Mouse (Mus musculus) lung, adult 18-20 months (tissue): ENCODE data around the gene Mthfr.

Experiments used
- DNase-seq, 2 experiments: peaks; one replicate each; pipeline ENCODE4 v3.0.0; 2022; ENCODE audit warnings: mixed read lengths in 2 of 2

The Mthfr gene

DNA sequence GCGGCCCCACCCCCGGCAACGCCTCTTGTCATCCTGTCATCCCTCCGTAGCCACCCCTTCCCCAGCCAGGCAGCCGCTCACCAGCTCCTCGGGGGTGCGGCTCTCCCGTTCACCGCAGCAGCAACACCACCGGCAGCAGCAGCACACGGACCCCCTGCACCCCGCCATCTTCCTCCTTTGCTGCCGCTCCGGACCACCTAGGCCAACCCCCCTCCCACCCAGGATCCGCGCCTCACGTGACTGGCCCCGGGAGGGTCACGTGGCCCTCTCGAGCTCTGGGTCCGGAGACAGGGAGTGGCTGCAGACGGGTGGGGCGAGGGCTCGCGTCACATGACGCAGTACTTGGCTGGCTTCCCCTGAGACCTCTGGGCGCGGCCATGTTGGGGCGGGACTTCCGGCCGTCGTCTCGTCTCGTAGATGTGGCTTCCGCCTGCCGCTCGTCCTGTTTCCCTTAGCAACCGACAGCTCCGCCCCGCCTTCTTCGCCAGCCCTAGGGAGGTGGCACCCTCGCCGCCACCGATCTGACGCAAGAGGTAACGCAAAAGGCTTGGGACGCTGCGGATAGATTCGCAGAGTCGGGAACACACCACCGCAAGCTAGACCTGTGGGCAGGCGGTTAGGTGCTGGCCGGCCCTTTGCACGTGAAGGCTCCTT, at the start of gene Mthfr, which contains the start of gene Clcn6:
Gene Mthfr, plus strand, starts transcription at position 478 of the 654 bp plus-strand sequence.
Gene Clcn6, minus strand, starts transcription at position 222 of the 654 bp plus-strand sequence.
- DNase-seq, result peak; percentile 99 to 100

DNA sequence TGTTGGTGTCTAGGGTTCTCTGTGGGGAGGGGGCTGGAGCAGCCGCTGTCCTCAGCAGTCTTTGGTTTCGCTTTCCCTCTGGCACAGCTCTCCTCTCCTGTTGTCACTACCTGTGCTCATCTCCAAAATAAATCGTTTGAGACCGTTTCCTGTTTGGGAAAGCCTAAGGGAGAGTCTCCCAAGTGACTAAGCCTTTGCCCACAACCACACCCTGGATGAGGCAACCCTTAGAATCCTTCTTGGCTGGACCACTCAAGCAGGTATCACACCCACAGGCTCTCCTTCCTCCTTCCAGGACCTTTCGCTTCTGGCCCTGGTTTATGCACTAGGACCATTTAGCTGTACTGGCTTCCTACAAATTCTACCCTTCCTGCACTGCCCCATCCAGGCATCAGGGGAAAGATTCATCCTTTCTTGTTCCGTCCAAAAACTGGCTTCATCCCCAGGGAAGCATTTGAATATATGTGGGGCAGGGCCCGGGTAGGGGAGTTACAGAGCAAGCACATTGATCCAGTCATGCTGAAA, 45.2 kb upstream of the Mthfr start:
- peak in 1 of 2 experiments; percentile 4 for DNase-seq

DNA sequence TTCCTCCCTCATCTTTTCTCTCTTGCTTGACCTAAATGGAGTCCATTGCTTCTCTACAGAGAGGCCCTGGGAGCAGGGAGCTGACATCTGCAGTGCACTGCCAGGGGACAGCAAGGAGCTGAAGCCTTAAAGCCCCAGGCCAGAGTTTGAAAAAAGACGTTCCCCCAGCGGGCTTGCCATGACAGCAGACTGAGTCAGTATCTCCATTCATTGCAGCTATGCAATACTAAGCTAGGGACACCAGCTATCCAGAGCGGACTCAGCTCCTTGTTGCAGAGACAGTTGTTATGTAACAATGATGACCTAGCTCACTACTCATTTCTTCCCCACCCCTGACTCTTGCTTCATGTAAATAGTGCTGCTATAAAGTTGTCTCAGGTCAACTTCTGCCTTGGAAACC, 43.6 kb upstream of the Mthfr start:
- no peak for DNase-seq

DNA sequence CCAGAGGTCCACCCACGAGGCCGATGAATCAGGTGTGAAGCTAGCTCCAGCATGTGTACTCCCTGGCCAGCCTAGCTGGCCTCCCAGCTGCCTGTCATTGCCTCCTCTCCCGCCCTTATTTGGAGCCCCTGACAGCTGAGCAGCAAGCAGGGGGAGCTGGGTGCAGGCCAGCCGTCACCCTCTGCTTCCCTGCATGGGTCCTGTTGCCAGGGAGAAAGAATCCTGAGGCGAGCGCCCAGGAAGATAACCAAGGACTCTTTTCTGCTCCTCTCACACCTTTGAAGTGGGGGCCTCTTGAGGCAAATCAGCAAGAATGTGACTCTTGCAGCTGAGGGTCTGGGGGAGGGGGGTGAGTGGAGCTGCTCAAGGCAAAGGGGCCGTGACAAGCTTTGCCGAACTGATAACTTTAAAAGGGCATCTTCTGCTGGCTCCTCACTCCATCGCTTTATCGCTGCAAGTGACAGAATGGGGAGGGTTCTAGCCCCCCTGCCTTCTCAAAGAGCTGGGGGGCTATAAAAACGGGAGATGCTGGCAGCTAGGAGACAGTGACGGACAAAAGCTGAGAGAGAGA, 38.6 kb upstream of the Mthfr start, which contains the start of gene Nppa:
Gene Nppa, plus strand, starts transcription at position 521 of the 571 bp plus-strand sequence.
- no peak for DNase-seq

DNA sequence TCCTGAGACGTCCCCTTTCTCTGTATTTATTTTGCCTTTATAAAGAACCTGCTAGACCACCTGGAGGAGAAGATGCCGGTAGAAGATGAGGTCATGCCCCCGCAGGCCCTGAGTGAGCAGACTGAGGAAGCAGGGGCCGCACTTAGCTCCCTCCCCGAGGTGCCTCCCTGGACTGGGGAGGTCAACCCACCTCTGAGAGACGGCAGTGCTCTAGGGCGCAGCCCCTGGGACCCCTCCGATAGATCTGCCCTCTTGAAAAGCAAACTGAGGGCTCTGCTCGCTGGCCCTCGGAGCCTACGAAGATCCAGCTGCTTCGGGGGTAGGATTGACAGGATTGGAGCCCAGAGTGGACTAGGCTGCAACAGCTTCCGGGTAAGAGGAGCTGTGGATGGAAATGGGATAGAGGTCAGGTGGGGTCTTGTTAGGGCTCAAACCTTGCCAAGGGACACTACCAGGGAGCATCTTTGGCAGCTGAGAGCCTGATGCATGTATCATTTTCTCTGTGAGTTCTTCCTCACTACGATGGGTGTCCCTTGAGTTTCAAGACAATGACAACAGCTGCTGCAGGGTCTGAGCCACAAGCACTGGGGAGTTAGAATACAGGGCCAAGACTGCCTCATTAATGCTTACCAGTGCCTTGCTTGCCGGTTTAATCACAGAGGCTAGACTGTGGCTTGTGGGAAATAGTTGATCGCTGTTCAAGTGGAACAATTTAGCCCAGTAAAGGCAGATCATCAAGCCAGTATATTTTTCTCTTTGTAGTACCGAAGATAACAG, 37.7 kb upstream of the Mthfr start:
- DNase-seq, result no peak

DNA sequence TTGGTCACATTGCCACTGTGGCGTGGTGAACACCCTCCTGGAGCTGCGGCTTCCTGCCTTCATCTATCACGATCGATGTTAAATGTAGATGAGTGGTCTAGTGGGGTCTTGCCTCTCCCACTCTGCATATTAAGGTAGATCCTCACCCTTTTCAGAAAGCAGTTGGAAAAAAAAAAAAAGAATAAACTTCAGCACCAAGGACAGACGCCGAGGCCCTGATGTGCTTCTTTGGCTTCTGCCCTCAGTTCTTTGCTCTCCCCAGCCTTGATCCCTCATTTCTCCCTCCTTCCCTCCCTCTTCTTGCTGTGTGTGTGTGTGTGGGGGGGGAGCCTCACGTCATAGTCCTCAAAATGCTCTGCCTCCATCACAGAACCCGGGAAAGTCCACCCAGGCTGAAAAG, 37.0 kb upstream of the Mthfr start:
- DNase-seq, result no peak

DNA sequence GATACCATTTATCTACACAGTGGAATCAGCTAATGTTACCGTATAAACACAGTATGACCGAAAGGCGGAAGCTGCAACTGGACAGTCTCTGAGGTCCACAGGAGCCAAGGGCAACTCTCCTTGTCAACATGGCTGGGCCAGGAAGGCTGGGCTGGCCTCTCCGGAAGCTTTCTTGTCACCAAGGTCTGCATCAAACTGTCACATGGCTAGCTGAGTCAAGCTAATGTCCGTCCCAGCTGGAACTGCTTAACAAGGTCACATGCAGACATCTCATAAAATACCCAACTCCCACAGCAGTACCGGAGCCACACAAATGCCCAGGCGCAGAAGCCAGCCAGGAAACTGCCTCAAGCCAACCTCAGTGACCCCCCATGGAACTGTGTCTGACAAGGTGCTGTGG, 34.5 kb upstream of the Mthfr start:
- DNase-seq, result no peak

DNA sequence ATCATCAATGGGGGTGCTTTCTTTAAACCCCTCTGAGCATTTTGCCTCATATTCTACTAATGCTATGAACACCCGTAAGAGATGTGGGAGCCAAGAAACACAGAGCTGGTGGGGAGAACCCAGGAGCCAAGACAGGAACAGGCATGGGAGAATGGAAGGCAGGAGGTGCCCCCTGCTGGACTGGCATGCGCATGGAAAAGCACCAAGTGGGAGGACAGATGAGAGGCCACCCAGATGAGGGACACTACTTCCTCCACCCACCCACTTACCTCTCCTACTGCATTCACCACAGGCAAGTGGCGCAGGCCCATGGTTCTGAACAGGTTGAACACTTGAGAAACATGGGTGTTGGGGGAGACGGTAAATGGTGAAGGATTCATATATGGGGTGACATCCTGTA, 30.5 kb upstream of the Mthfr start:
- DNase-seq, result peak in 1 of 2 experiments; percentile 12

DNA sequence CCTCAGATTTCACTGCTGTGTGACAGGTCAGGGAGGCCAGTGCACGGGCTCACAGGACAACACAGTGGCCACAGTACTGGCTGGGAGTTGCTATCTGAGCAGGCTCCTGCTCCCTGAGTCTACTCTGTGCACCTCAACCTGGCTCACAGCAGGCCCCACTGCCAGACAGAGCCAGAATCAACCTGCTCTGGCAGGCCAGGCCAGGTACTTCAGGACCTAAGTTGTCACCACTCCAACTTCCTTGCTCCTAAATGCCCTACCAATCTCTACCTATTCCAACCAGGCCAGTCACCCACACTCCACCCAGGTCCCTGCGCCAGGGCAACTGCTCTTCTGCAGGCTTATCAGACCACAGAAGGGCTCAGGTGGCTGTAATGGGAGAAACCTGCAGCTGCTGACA, 29.2 kb upstream of the Mthfr start:
- DNase-seq, result peak; percentile 39 to 49

DNA sequence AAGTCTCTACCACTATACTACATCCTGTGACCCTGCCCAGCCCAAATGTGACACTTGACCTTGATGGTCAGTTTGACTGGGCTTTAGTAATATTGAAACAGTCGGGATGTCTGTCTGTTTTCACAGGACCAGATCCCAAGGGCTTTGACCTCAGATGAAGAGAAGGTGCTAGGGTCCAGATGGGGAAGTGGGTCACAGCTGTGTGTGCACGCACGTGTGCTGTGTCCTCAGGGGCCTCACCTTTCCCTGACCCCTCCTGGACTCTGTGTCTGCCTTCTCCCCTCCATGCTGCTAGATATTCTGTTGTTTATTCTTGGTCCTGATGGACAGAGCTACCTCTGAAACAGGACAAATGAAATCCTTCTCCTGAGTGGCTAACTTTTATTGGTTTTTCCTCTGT, 27.5 kb upstream of the Mthfr start:
- no peak for DNase-seq

DNA sequence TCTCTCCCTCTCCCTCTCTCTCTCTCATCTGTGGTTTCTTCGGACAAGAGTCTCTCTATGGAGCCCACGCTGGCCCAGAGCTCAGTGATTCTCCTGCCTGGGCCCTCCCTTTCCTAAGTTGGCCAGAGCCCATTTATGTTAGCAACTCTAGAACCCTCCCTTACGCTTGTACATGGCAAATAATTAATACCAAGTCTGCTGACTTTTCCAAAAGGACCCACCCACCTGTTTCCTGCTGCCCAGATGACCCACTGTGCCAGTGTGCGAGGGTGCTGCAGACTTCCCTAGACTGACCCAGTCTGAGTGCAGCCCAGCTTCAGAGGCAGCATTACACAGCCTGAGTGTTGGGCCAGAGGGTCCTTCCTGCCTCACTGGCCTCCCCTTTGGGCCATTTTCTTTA, 26.7 kb upstream of the Mthfr start:
- DNase-seq, result no peak

DNA sequence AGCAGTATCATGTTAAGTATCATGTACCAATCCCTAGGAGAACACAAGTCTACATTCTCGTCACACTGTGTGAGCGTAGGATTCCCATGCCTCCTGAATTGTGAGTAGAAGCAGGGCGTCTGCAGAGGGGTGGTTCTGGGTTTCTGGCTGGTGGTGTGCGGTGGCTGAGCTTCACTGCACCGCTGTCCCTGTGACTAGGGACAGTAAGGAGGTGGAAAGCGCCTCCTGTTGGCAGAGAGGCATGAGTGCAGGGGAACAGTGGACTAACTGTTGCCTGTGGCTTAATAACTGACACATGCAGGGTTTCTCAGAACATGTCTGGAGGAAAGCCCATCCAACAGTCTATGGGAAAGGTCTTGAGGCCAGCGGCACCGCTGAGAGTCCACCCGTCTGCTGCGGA, 23.5 kb upstream of the Mthfr start:
- no peak for DNase-seq

DNA sequence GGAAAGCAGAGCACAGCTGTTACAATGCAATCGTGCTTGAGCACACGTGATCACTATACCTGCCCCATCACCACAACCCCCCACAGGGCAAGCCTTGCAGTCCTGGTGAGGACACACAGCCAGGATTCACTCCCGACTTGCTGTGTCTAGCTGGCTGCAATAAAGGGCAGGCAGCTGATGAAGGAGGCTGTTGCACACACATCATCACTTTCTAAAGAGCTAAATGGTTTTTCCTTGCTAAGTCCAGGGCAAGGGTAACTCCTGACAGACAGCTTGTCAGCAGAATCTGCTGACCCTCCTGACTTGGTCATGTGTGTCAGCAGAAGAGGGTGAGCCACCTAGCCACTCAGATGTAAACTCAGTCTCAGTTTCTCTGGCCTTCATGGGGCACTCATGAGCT, 21.9 kb upstream of the Mthfr start:
- DNase-seq, result no peak

DNA sequence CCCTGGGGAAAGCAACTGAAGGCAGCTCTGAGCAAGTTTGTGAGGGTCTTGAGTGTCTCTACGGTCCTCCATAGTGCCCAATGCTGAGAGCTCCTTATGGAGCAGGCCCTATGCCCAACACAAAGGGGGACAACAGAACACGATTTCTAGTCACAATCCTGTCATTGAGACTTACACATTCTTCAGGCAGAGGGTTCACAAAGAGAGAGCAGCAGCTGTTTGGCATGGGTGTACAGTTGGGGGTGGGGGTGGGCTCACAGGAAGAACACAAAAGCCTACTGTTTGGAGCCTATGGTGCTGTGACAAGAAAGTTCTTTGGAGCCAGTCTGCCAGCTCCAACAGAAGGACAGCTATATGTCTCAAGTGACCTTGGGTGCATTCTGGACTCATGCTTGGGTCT, 20.5 kb upstream of the Mthfr start:
- DNase-seq, result no peak

DNA sequence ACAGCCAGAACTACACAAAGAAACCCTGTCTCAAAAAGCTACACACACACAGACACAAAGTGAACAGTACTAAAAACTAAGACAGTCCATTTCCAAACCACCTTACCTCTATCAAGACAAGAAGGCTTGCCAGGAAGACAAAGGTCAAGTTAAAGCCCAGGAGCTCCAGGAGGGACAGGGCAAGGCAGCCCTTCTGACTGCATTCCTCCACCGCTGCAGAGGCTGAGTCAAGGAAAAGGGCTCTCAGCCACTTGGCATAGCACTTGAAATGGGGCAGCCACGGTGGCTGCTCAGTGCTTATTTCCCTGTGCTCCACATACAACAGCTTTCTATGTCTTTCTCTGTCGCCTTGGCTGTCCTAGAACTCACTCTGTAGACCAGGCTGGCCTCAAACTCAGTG, 14.9 kb upstream of the Mthfr start:
- DNase-seq, result peak; percentile 16 to 49

DNA sequence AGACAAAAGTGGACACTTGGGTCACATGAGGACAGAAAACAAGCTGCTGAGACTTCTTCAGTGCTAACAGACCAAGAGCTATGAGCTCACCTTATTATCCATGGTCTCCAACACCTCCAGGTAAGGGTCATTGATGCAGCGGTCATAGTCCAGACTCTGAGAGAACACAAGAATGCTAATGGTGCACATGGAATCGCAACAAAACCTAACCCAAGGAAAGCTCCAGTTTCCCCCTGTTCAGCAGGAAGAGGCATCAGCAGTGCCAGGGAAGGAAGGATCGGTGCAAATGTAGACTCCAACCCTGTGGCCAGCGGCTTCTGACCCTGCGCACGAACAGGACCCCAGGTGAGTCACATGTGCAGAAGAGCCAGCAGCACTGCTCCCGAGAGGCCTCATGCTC, 9.6 kb upstream of the Mthfr start:
- DNase-seq, result no peak

DNA sequence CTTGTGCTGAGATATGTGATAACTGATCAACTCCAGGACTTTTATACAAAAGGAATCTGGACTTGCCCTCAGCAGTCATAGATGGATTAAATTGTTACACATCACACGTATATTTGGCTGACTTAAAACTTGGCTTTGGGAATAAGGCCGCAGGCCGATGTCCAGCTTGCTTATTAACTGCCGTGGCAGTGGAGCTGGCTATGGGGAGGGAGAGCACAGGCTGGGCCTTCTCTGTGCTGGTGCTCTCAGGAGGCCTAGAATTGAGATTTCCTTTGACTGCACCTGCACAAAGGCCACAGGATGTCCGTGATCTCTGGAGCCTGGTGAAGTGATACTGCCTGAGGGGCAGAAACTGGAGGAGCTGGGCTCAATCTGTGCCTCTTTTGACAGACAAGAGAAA, 8.4 kb upstream of the Mthfr start:
- no peak for DNase-seq

DNA sequence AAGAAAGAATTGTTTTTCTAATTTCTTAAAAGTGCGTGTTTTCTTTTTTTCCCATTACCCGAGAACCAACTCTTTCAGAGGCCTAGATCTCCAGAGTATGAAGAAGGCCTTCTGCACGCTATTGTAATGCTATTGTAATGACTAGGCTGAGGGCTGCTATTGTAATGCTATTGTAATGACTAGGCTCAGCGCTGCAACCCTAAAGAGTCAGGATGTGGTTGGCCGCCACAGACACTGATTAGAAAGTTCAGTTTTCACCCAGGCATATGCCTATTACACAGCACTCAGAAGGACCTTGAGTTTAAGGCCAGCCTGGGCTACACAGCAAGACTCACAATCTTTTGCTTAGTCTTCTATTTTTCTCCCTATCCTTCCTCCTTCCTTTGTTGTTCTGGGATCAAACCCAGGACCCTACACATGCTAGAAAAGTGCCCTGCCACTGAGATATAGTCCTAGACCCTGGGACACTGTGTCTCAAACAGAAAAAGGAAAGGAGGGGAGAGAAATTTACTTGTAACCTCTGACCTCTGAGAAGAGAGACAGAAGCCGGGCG, 4.9 kb upstream of the Mthfr start:
- no peak for DNase-seq

DNA sequence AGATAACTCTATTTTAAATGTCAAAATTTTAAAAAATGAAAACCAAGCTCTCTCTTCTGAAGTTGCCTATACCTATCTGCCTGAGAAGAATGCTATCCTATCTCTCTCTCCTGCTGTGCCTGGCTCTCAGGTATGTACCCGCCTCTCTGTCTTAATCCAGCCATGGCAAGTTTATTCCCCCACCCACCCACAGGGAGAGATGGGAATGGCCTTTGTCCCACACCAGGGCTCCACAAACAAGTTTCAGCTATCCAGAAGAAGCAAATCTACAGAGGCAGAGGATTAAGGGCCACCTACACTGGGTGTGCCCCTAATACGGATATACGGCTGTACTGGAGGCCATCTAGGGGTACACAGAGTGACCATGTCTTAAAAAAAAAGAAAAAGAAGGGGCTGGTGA, 3.4 kb upstream of the Mthfr start:
- no peak for DNase-seq

DNA sequence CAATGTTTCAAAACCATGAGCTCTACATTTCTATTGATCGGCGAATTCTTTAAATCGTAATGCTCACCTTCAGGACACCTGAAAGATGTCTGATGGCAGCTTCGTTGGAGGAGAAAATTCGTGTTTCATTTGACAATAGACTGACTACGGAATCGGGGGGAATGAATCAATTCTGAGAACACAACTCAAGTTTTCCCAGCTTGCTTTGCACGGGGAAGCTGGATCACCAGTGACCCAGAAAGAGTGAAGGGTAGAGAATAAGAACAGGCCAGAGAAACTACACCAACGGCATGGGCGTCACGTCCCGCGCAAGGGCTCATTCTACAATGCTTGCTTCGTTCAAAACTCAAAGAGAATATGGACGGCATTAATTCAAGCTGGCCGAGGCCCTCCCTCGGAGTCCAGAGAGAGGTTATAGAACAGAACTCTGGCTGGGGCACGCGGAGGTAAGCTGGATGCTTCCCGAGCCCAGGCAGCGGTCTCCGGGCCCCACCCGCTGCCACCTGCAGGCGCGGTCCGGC, 738 bp upstream of the Mthfr start:
- DNase-seq, result no peak

DNA sequence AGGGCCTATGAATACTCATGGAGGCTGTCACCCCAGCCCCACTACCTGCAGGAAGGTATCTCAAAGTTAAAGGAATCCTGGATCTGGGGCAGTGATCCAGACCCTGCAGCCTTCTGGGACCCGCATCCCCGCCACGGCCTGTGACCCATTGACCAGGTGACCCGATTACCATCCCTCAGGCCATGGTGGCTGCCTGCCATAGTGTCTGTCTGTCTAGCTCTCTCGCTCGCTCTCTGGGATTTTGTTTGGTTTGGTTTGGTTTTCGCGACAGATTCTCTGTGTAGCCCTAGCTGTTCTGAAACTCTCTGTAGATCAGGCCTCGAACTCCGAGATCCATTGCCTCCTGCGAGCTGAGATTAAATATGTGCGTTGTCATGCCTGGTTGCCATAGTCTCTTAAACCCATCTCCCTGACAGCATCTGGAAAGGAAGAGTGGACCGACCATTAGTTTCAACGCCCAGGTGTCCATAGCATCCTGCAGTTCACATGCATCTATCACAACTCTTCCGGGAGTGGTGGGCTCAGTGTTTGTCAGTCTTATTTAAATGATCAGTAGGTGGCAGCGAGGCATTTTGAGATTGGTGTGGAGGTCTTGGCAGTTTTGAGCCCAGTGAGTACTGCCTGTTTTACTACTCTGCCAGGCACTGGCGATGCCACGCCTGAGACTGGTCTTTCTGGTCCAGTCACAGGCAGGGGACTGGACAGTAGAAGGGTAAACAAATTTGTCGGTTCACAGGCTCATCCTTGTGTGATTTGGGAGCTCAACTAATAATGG, 564 bp downstream of the Mthfr start:
- DNase-seq, result peak in 1 of 2 experiments; percentile 17
